Mouse (Mus musculus): ENCODE results near the gene Ier2.
"Not testable (repeated sequence)": the region's sequence is repeated elsewhere in the genome, so short reads cannot be mapped to it uniquely, and the experiment has no call there.

Gene Ier2

DNA sequence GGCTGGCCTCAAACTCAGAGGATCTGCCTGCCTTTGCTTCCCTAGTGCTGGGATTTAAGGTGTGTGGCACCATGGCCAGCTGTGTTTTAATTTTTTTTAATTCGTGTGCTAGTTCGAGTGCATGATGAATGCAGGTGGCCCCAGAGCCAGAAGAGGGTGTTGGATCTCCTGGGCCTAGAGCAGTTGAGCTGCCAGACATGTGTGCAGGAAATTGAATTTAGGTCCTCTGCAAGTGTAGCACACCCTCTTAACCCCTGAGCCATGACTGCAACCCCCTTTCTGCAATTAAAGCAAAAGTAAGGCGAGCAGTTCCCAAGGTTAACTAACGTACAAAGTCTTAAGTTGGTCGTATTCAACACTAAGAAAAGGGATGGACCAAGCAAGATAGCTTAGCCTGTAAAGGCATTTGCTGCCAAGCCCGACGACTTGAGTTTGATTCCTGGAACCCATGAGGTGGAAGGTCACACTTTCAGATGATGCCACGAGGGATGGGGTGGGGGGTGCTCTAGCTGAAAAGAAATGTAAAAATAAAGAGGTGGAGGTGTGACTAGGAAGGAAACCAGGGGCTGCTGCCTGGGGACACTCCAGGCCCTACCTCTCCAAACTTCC is 24.6 kb downstream of the Ier2 start:
- DNase-seq = no peak

- peak; percentile 63 for DNase-seq
These were observed 26.5 kb downstream of the Ier2 start for GRCm38 (mm10) chr8:84636051-84636691.

DNA sequence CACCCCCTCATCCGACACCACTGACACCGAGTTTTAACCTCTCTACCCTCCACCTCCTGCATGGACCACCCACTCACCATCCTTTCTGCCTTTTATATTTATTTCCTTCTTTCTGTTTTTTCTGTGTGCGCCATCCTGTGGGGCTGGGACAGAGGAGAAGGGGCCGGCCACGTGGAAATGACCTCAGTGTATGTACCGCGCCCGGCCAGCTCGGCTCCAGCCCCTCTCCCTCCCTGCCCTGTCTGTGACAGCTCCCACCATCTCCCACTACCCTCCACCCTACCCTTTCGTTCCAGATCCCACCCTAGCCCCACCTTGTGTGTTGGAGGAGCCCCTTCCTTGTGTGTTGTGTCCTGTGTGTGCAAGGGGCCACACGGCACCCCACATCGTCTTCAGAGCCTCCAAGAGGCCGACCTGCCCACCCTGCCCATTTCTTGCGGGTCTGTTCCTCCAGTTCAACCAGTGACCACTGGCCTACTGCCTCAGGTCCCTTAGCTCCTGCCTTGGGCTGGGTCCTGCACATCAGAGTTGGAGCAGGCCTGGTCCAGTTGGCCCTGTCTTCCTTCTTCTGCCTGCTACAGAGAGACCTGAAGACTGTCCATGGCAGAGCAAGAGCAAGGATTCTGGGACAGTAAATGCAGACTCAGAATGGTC is 27.1 kb downstream of the Ier2 start:
- DNase-seq = no peak

DNA sequence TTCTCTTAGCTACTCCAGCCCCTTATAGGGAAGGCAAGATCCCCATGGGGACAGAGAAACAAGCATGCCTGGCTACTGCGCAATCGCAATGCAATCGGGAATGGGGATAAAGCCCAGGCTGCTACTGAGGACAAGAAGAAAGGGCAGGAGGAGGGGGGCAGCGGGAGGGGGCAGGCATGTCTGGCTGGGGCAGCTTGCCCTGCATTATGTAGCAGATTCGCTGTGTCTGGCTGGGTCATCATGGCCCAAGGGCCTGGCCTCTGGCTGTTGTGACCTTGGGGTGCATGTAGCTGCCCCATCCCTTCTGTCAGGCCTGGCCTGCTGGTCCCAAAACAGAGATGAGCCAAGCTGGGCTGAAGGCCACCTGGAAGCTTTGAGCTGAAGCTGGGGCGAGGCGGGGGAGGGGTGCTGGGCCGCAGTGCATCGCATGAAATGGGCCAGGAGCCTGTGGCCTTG is 27.8 kb downstream of the Ier2 start:
- DNase-seq = peak; percentile 97

DNA sequence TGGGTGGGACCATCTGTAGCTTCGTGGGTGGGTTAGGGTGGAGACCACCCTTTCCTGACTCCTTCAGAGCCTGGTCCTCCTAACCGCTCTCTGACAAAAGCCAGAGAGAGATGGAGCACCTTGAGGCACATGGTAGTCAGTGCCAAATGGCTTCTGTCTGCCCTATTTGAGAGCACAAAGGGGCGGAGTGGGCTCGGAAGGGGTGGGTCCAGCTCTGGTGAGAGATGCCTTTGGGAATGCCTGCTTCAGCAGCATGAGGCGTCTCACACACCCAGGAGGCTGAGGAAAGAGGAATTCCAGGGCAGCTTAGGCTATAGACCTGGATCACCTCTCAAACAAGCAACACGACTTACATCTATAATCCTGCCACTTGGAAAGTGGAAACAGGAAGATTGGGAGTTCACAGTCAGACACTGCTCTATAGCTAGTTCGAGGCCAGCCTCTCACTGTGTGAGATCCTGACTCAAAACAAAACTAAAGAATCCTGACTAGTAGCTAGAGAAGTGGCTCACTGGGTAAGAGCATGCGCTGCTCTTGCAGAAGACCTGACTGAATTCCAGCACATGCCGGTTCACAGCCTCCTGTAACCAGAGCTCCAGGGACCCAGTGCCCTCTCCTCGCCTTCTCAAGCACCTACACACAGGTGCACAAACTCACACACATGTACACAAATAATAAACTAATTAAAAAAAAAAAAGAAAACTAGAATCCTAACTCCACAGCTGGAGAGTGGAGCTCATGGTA is 28.6 kb downstream of the Ier2 start:
- DNase-seq = no peak

DNA sequence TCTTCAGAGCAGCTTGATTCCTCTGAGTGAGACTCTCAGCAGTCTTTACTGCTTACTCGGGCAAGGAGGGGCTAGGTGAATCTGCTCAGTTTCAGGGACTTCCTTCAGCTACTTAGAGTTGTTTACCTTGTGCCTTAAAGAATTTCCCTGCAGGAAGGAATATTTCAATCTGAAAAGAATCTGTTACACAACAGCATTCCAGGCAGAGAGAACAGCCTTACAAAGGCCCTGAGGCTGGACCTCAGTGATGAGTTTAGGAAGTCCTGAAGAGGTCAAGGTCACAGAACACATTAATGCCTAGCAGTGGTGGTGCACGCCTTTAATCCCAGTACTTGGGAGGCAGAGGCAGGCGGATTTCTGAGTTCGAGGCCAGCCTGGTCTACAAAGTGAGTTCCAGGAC is 30.8 kb downstream of the Ier2 start:
- no peak for DNase-seq

DNA sequence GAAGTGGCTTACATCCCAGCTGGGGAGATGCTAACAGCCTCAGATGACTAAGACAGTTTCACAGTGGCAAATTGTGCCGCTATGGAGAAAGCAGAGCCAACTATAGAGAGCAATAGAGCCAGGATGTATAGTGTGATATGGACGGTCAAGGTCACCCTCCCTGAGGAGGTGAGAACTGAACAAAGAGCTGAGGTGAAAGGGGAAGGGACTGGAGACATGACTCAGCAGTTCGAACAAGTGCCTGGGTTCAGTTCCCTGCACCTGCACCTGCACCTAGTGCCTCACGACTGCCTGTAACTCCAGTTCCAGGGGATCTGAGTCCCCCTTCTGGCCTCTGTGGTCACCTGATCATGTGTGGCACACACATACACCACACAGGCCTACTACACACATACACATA is 32.5 kb downstream of the Ier2 start:
- DNase-seq = no peak

DNA sequence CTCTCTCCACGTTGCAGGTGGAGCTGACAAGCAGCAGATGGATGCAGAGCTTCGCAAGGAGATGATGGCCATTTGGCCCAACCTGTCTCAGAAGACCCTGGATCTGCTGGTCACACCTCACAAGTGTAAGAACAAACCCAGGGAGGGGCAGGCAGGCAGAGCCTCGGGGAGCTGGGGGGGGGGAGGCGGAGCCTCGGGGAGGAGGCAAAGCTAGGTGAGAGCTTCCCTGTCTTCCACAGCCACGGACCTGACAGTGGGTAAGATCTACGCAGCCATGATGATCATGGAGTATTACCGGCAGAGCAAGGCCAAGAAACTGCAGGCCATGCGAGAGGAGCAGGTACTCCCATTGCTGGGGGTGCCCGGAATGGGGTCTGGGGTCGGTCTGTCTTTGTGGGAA is 33.1 kb downstream of the Ier2 start:
- no peak for DNase-seq

GRCm38 (mm10) chr8:84623425-84623824 is 39.2 kb downstream of the Ier2 start:
- not testable (repeated sequence) for DNase-seq

- no peak for DNase-seq
These were observed 41.5 kb downstream of the Ier2 start for GRCm38 (mm10) chr8:84621102-84621625.

GRCm38 (mm10) chr8:84617005-84617404 is 45.6 kb downstream of the Ier2 start:
- DNase-seq = no peak

- DNase-seq = no peak
These were observed 46.8 kb downstream of the Ier2 start for GRCm38 (mm10) chr8:84615666-84616485.

DNA sequence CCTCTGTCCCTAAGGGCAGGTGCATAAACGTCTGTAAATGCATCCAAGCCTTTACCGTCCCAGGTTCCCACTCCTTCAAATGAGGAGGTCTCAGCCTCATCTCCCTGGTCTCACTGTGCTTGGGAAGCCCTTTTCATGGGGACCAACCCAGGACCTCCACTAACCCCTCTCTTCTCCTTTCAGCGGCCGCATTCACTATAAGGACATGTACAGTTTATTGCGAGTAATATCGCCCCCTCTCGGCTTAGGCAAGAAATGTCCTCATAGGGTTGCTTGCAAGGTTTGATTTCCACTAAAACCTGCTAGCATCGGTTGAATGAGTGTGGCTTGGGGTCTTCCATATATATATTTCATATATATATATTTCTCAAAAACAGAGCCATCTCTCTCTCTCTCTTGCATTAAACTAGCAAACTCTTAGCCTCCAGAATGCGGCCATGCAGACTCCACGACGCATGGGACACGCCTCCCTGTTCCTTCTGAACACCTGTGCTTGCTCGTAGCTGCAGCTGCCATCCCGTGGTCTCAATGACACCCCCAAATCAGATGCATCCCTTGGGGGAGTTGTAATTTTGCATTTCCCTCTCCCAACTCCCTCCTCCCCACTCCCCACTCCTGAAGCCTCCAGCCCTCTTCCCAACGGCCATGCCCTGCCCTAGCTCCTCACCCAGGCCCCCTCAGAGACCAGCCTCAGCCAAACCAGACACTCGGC is 48.0 kb downstream of the Ier2 start:
- no peak for DNase-seq

Data from cerebellum, adult 11 months (tissue).